Comparison of ENCODE assay signal across 8 mouse cellular contexts in the genomic region with DNA sequence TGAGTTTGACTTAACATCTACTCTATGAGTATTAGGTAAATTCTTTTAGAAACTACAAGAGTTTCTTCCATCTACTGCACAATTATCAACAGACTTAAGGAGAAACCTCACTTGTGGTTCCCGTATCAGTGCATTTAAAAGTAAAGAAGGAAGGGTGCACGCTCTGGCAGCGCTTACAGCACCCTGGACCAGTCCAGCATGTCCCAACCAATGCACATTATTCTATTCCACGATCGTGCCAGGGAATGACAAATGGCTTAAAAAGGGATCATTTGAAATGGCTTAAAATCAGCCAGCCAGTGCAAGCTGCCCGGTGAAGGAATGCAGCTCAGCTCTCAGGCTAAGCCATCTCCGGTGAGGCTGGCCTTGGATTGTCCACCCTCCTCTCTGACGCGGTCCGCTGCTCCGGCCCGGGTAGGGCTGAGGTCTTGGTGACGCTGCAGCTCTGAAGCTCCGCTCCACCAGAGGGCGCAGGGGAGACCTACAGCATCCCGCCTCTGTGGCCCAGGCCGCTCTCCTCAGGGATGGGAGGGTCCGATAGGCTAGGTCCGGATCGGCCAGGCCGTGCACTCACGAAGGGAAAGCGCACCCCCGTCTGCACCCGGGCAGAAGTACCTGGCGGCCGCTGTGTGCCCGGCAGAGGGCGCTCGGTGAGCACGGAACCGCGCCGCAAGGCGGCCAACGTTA. TPM values are rescaled to one million over a fixed set of nuclear protein-coding genes. Genes with fewer than 3 reads are reported as not detected.
DNase-seq lines count a peak whose midpoint lies in the region; ATAC-seq and TF ChIP-seq lines count a peak whose summit lies in the region.

No protein-coding gene starts in this region.

- 0 out of 2 replicates have a peak overlapping the region, but pooled peaks have one; percentile 7 for H3K9ac ChIP-seq in lung, embryonic 15.5 days

- H3K27ac ChIP-seq in hindbrain, embryonic 10.5 days = 0 out of 2 replicates have a peak overlapping the region, but pooled peaks have one; percentile 1
- H3K27ac ChIP-seq in lung, embryonic 15.5 days = no peak overlapping the region
- H3K27ac ChIP-seq in thymus, adult 2 months (ENCODE audit: control insufficient read depth, insufficient read depth, low read length) = no peak overlapping the region

- peak overlapping the region; percentile 34 for H3K4me3 ChIP-seq in hindbrain, embryonic 10.5 days
- peak overlapping the region; percentile 19 for H3K4me3 ChIP-seq in lung, embryonic 15.5 days
- no peak overlapping the region for H3K4me3 ChIP-seq in thymus, adult 2 months (ENCODE audit: control insufficient read depth, insufficient read depth, low read length)

- peak; percentile 99 for ATAC-seq in lung, embryonic 15.5 days (ENCODE audit: borderline replicate concordance, extremely low read depth, low FRiP score, low TSS enrichment)

- H3K4me2 ChIP-seq in lung, embryonic 15.5 days = peak overlapping the region; percentile 48

- H3K36me3 ChIP-seq in hindbrain, embryonic 10.5 days = no peaks in the 10 kb centered on the region
- no peaks in the 10 kb centered on the region for H3K36me3 ChIP-seq in lung, embryonic 15.5 days
- no peaks in the 10 kb centered on the region for H3K36me3 ChIP-seq in thymus, adult 2 months (ENCODE audit: control insufficient read depth, insufficient read depth, low read length)

- H3K4me1 ChIP-seq in hindbrain, embryonic 10.5 days (replicated peaks) = peaks cover 11% of the 10 kb centered on the region
- H3K4me1 ChIP-seq in lung, embryonic 15.5 days = peaks cover 6% of the 10 kb centered on the region
- H3K4me1 ChIP-seq in thymus, adult 2 months (replicated peaks; ENCODE audit: control insufficient read depth, insufficient read depth, low read length) = peaks cover 9% of the 10 kb centered on the region

- DNase-seq in MN1 (ENCODE audit: low spot score) = peak; percentile 97
- peak; percentile 99 for DNase-seq in cerebellum, adult 9-11 months
- DNase-seq in frontal cortex, adult 2 months (ENCODE audit: extremely low spot score in 1 of 2, low spot score in 1 of 2) = peak; percentile 81 to 91
- DNase-seq in hindbrain, embryonic 10.5 days (ENCODE audit: low spot score) = peak; percentile 97
- DNase-seq in layer of hippocampus, adult 9-10 months (ENCODE audit: low spot score) = peak; percentile 83
- peak; percentile 95 for DNase-seq in ovary, adult 18-20 months (ENCODE audit: low spot score)
- peak; percentile 89 for DNase-seq in thymus, adult 2 months

- H3K27me3 ChIP-seq in hindbrain, embryonic 10.5 days (ENCODE audit: insufficient read depth, poor library complexity, severe bottlenecking) = peaks cover 28% of the 10 kb centered on the region
- no peaks in the 10 kb centered on the region; the same call in 1 of the 2 replicates for H3K27me3 ChIP-seq in lung, embryonic 15.5 days
- H3K27me3 ChIP-seq in thymus, adult 2 months (ENCODE audit: control insufficient read depth, insufficient read depth, low read length) = peaks cover 3% of the 10 kb centered on the region; the same call in 1 of the 2 replicates

- TF ChIP-seq CTCF in thymus, adult 2 months (IDR thresholded peaks at IDR 0.05; ENCODE audit: borderline replicate concordance, control insufficient read depth, extremely low read depth, insufficient read depth, low read length, poor library complexity) = peak; percentile 98

- WGBS in hindbrain, embryonic 10.5 days = 9% methylated on average over 36 of the region's 36 CpGs
- WGBS in lung, embryonic 15.5 days = 7% methylated on average over 36 of the region's 36 CpGs
- 9% methylated on average over 36 of the region's 36 CpGs for WGBS in thymus, adult 2 months

- TF ChIP-seq POLR2A in thymus, adult 2 months (IDR thresholded peaks at IDR 0.05; ENCODE audit: control insufficient read depth, extremely low read depth, insufficient read depth, low read length, poor library complexity) = no peak

- H3K9me3 ChIP-seq in hindbrain, embryonic 10.5 days = no peaks in the 10 kb centered on the region
- H3K9me3 ChIP-seq in lung, embryonic 15.5 days = no peaks in the 10 kb centered on the region

RNA-seq across cellular contexts. Expression of a gene that starts 3.7 kb away (rescaled TPM):
- polyA plus RNA-seq in frontal cortex, adult 2 months (2012; rRNA removed) = not detected in 2 replicates
- not detected in 2 replicates for polyA plus RNA-seq in hindbrain, embryonic 10.5 days (2016; fragmentation: Nextera tagmentation; extraction: Ambion mirVana)
- polyA plus RNA-seq in lung, embryonic 15.5 days (2015; fragmentation: Nextera tagmentation; extraction: Ambion mirVana) = not detected in 2 replicates
- polyA plus RNA-seq in thymus, adult 2 months (2012; rRNA removed) = not detected in 2 replicates

RNA-seq across cellular contexts. Expression of a gene that starts 24.9 kb away (rescaled TPM):
- 12.0 and 12.3 TPM in 2 replicates for polyA plus RNA-seq in frontal cortex, adult 2 months (2012; rRNA removed)
- 13.4 and 13.9 TPM in 2 replicates for polyA plus RNA-seq in hindbrain, embryonic 10.5 days (2016; fragmentation: Nextera tagmentation; extraction: Ambion mirVana)
- polyA plus RNA-seq in lung, embryonic 15.5 days (2015; fragmentation: Nextera tagmentation; extraction: Ambion mirVana) = 5.8 and 6.6 TPM in 2 replicates
- polyA plus RNA-seq in thymus, adult 2 months (2012; rRNA removed) = 1.9 and 2.0 TPM in 2 replicates

RNA-seq across cellular contexts. Expression of a gene that starts 32.7 kb away (rescaled TPM):
- polyA plus RNA-seq in frontal cortex, adult 2 months (2012; rRNA removed) = 16.1 and 20.5 TPM in 2 replicates
- polyA plus RNA-seq in hindbrain, embryonic 10.5 days (2016; fragmentation: Nextera tagmentation; extraction: Ambion mirVana) = 23.6 and 23.7 TPM in 2 replicates
- 16.6 and 16.7 TPM in 2 replicates for polyA plus RNA-seq in lung, embryonic 15.5 days (2015; fragmentation: Nextera tagmentation; extraction: Ambion mirVana)
- 4.8 and 5.0 TPM in 2 replicates for polyA plus RNA-seq in thymus, adult 2 months (2012; rRNA removed)
